Mouse (Mus musculus): ENCODE measurements around the gene Try5.
"Not testable (repeated sequence)": the region's sequence is repeated elsewhere in the genome, so short reads cannot be mapped to it uniquely, and the experiment has no call there.

The Try5 gene
- long read RNA-seq, experiment 1 = 0 reads
- long read RNA-seq, experiment 2 = 0 reads

GRCm38 (mm10) chr6:41316741-41317140, at the start of gene Try5:
TSS of gene Try5 (minus strand) at chr6:41316841.
- intact Hi-C loops (cut with DNase I) = not testable (repeated sequence)

DNA sequence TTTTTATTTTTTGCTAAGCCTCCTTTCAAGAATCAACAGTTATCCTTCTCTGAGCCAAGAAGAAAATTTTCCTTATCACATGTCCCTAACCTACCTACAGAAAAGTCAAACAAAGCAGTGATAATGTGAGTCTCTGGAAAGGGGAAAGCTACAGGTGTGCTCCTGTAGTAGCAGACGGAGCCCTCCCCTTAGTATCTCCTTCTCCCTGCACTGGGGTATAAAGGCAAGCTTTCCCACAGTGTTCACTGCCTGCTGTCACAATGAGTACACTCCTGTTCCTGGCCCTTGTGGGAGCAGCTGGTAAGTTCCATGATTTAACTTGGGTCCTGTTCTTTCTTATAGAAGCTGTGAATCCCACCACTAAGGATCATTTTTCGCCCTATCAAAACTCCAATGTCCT, 37.3 kb upstream of the Try5 start, which contains the start of gene Try10:
Gene Try10, plus strand, starts transcription at position 174 of the 400 bp plus-strand sequence.
- intact Hi-C loops (cut with DNase I) = no loop called here

GRCm38 (mm10) chr6:41301969-41302368, 14.7 kb downstream of the Try5 start, which contains the start of gene Try4:
TSS of gene Try4 (plus strand) at chr6:41302269.
- intact Hi-C loops (cut with DNase I) = no loop called here

DNA sequence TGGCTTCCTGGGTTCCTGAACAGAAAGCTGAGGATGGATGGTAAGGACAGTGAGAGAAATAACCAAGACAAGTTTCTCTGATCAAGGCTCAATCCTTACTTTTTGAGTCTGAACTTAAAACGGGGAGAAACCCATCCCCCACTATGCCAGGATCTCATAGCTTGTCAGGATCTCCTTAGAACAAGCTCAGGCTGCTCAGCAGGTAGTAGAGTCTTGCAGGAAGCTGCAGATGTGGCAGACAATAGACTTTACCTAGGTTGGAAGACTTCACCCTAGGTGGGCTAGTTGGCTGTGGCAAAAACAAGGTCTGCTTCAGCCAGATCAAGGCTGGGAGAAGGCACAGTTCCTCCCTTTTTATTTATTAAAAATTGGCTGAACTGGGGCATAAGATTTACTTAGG, 18.4 kb downstream of the Try5 start:
- intact Hi-C loops (cut with DNase I) = no loop called here

DNA sequence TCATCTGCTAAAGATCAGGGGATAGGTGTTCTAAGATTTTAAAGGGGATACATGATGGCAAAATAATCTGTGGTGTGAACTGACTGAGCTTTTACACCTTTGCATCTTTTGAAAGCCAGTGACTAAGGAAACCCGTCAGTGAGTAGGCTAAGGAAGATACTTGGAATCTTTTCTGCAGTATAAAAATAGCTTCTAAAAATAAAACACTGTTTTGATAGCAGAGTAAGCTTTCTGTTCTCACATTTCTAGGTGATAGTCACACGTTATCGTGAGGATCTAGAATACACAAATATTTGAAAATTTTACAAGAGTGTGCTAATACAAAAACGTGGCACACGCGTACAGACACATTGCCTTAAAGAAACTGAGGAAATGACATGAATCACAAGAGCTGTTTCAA, 50.5 kb downstream of the Try5 start:
- intact Hi-C loops (cut with DNase I) = loop anchor here (10.0 kb wide), 1 partner anchor 269 kb away; no protein-coding TSS in a partner anchor

DNA sequence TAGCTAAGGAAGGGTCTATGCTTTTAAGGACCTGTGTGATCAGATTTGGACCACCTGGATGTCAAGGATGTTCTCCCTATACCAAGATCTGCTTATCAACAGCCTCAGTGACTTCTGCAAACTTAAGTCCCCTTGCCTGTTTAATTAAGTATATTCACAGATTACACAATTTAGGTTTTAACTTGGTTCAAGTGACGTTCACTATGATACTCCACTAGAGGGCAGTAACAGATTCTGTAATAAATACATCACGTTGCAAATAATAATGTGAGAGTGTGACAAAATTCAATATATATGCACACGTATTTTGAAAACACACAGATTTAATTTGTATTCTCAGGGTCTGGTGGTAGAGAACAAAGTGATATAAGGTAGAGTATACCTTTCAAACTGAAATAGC, 53.8 kb downstream of the Try5 start:
- intact Hi-C loops (cut with DNase I) = loop anchor here (5.0 to 10.0 kb wide), 2 partner anchors 272 to 295 kb away; no protein-coding TSS in a partner anchor
